Mouse (Mus musculus) stomach, postnatal 0 days (tissue): Measurements from ENCODE around the gene Tlx2. TPM values are rescaled to one million over a fixed set of nuclear protein-coding genes. Genes with fewer than 3 reads are reported as not detected.

Experiments
- ATAC-seq: fragments of 200-750 bp; cut with Nextera tagmentation; 2 replicates; pipeline ENCODE4 v1.8.0; 2017; ENCODE audit not compliant: low FRiP score, low TSS enrichment
- DNase-seq: peaks from one replicate; pipeline ENCODE4 v3.0.0-alpha.2; 2016; ENCODE audit warnings: low spot score
- H3K27ac ChIP-seq: fragments of 300-500 bp; sonication (generic); replicated peaks from 2 replicates; pipeline ENCODE4 v1.5.1; 2014; ENCODE audit warnings: mild to moderate bottlenecking, control low read depth
- H3K27me3 ChIP-seq: fragments of 300-500 bp; sonication (generic); 2 replicates; pipeline ENCODE4 v1.6.1; 2014; ENCODE audit warnings: low read length; ENCODE audit not compliant: control insufficient read depth, insufficient read depth
- H3K36me3 ChIP-seq: fragments of 300-500 bp; sonication (generic); 2 replicates; pipeline ENCODE4 v1.6.1; 2014; ENCODE audit warnings: low read length, mixed read lengths; ENCODE audit not compliant: control insufficient read depth, insufficient read depth
- H3K4me1 ChIP-seq: fragments of 300-500 bp; sonication (generic); replicated peaks from 2 replicates; pipeline ENCODE4 v1.6.1; 2014; ENCODE audit warnings: antibody characterized with exemption; ENCODE audit not compliant: control insufficient read depth, insufficient read depth
- H3K4me2 ChIP-seq: fragments of 300-500 bp; sonication (generic); replicated peaks from 2 replicates; pipeline ENCODE4 v1.6.1; 2014; ENCODE audit warnings: low read depth, mild to moderate bottlenecking, control low read depth, moderate library complexity
- H3K4me3 ChIP-seq: fragments of 300-500 bp; sonication (generic); 2 replicates; pipeline ENCODE4 v1.5.1; 2014; ENCODE audit warnings: low read depth, low read length, control low read depth
- H3K9ac ChIP-seq: fragments of 300-500 bp; sonication (generic); 2 replicates; pipeline ENCODE4 v1.6.1; 2014; ENCODE audit warnings: mild to moderate bottlenecking, low read length, control low read depth, mixed read lengths
- H3K9me3 ChIP-seq: fragments of 300-500 bp; sonication (generic); 2 replicates; pipeline ENCODE4 v1.6.1; 2016; ENCODE audit warnings: low read length; ENCODE audit not compliant: control insufficient read depth
- CTCF ChIP-seq: IDR thresholded peaks from 2 replicates; pipeline ENCODE4 v1.5.1; 2016; ENCODE audit warnings: antibody characterized with exemption, low read depth, mild to moderate bottlenecking, moderate library complexity
- EP300 ChIP-seq: optimal IDR thresholded peaks from 2 replicates; pipeline ENCODE3; 2016; ENCODE audit warnings: antibody characterized with exemption
- WGBS: fragments of 180-500 bp; shearing (Covaris S2); extraction: QIAGEN DNeasy Blood & Tissue Kit; methylation state at CpG from one replicate; pipeline ENCODE4 v1.1.7; 2014; 5-methylcytosine and 5-hydroxymethylcytosine counted together
- polyA plus RNA-seq: library from polyadenylated mRNA; unstranded; fragments of >200 nt; fragmentation: Nextera tagmentation; extraction: Ambion mirVana; gene quantifications from 2 replicates; pipeline ENCODE4 v1.2.1, GENCODE M21; 2015

The Tlx2 gene
- polyA plus RNA-seq, 1 experiment from 2014 or later = 2.4 TPM

GRCm38 (mm10) chr6:83027706-83028105 lies 42.4 kb downstream of the Tlx2 start:
- TF ChIP-seq EP300 = no peak
- no peak for TF ChIP-seq CTCF
- H3K27ac ChIP-seq = no peak overlapping the region
- no peak for DNase-seq

GRCm38 (mm10) chr6:83027293-83027692 lies 42.8 kb downstream of the Tlx2 start:
- Histone ChIP-seq H3K36me3 (no peaks in the 10 kb centered on the region), H3K9ac (no peak overlapping the region), H3K4me2 (no peak overlapping the region), H3K4me1 (no peaks in the 10 kb centered on the region), H3K27me3 (no peaks in the 10 kb centered on the region), H3K4me3 (no peak overlapping the region), H3K9me3 (no peaks in the 10 kb centered on the region), H3K27ac (no peak overlapping the region)
- DNase-seq (no peak), ATAC-seq (no peak)
- 71% methylated on average over 8 of the region's 8 CpGs for WGBS
- TF ChIP-seq EP300 (no peak), CTCF (no peak)

More at GRCm38 (mm10) chr6:83027706-83028105, 42.4 kb downstream of the Tlx2 start:
- Histone ChIP-seq H3K4me3 (no peak overlapping the region), H3K4me2 (no peak overlapping the region), H3K9me3 (no peaks in the 10 kb centered on the region), H3K4me1 (no peaks in the 10 kb centered on the region), H3K27me3 (no peaks in the 10 kb centered on the region), H3K9ac (no peak overlapping the region), H3K36me3 (no peaks in the 10 kb centered on the region)
- no peak; the same call in 1 of the 2 replicates for ATAC-seq
- 46% methylated on average over 7 of the region's 9 CpGs for WGBS

GRCm38 (mm10) chr6:83025221-83025620 lies 44.9 kb downstream of the Tlx2 start:
- WGBS = 95% methylated on average over 4 of the region's 4 CpGs
- Histone ChIP-seq H3K4me3 (no peak overlapping the region), H3K4me1 (no peaks in the 10 kb centered on the region), H3K27ac (no peak overlapping the region), H3K4me2 (no peak overlapping the region), H3K9ac (no peak overlapping the region), H3K9me3 (no peaks in the 10 kb centered on the region), H3K36me3 (no peaks in the 10 kb centered on the region), H3K27me3 (no peaks in the 10 kb centered on the region)
- no peak for ATAC-seq
- no peak for TF ChIP-seq EP300
- TF ChIP-seq CTCF = no peak
- no peak for DNase-seq

GRCm38 (mm10) chr6:83024421-83024820 lies 45.7 kb downstream of the Tlx2 start:
- no peaks in the 10 kb centered on the region for H3K36me3 ChIP-seq
- no peak for ATAC-seq
- TF ChIP-seq EP300 = no peak
- TF ChIP-seq CTCF = no peak
- no peak overlapping the region for H3K4me2 ChIP-seq
- no peak for DNase-seq
- H3K9ac ChIP-seq = no peak overlapping the region
- no peaks in the 10 kb centered on the region for H3K9me3 ChIP-seq
- H3K27me3 ChIP-seq = no peaks in the 10 kb centered on the region
- H3K4me1 ChIP-seq = no peaks in the 10 kb centered on the region
- H3K4me3 ChIP-seq = no peak overlapping the region
- WGBS = 54% methylated on average over 4 of the region's 4 CpGs
- H3K27ac ChIP-seq = no peak overlapping the region

- Histone ChIP-seq H3K9me3 (no peaks in the 10 kb centered on the region), H3K4me1 (no peaks in the 10 kb centered on the region), H3K27ac (no peak overlapping the region), H3K36me3 (no peaks in the 10 kb centered on the region), H3K9ac (no peak overlapping the region), H3K4me3 (no peak overlapping the region), H3K27me3 (no peaks in the 10 kb centered on the region), H3K4me2 (no peak overlapping the region)
- ATAC-seq (no peak), DNase-seq (no peak)
- TF ChIP-seq EP300 = no peak
- no peak for TF ChIP-seq CTCF
- 73% methylated on average over 2 of the region's 2 CpGs for WGBS
These were observed 46.3 kb downstream of the Tlx2 start for GRCm38 (mm10) chr6:83023786-83024185.

- H3K36me3 ChIP-seq = no peaks in the 10 kb centered on the region
- H3K27me3 ChIP-seq = no peaks in the 10 kb centered on the region
- WGBS = 84% methylated on average over 9 of the region's 9 CpGs
- DNase-seq = no peak
- H3K27ac ChIP-seq = no peak overlapping the region
- no peak overlapping the region for H3K9ac ChIP-seq
- H3K4me2 ChIP-seq = no peak overlapping the region
- H3K4me1 ChIP-seq = no peaks in the 10 kb centered on the region
- no peak overlapping the region for H3K4me3 ChIP-seq
- TF ChIP-seq CTCF = no peak
- TF ChIP-seq EP300 = no peak
- H3K9me3 ChIP-seq = no peaks in the 10 kb centered on the region
- no peak for ATAC-seq
These were observed 47.1 kb downstream of the Tlx2 start for GRCm38 (mm10) chr6:83023008-83023407.
